Mouse (Mus musculus) cerebellum, adult 9-11 months (tissue): ENCODE results near the gene Src.
"Not testable (repeated sequence)": the region's sequence is repeated elsewhere in the genome, so short reads cannot be mapped to it uniquely, and the experiment has no call there.

Experiments used
- DNase-seq: peaks from one replicate; pipeline ENCODE4 v3.0.0; 2022

The Src gene

DNA sequence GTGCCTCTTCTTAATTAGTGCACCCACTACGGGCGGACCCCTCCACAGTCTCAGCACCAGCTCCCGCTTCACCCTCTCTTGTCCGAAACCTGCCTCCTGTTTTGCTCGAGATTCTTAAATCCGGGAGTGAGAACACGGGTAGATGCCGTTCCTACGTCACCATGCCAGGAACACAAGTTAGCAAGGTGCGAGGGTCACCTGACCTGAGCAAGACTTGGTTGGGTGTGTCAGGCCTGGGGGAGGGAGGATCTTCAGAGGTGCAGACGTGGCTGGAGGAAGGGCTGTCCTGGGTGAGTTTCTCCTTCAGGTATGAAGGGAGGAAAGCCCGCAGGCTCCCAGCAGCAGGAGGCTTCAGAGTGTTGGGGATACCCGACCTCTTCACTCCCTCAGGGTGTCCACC lies at the start of gene Src:
Gene Src, plus strand, starts transcription at position 239 of the 400 bp plus-strand sequence.
- DNase-seq: no peak

GRCm38 (mm10) chr2:157371696-157372095 lies 46.5 kb upstream of the Src start:
- no peak for DNase-seq

GRCm38 (mm10) chr2:157373681-157374080 lies 44.6 kb upstream of the Src start:
- no peak for DNase-seq

GRCm38 (mm10) chr2:157375051-157375450 lies 43.2 kb upstream of the Src start:
- no peak for DNase-seq

- DNase-seq: no peak
These were observed 42.2 kb upstream of the Src start for GRCm38 (mm10) chr2:157375794-157376757.

GRCm38 (mm10) chr2:157376995-157377394 lies 41.2 kb upstream of the Src start:
- DNase-seq: no peak

DNA sequence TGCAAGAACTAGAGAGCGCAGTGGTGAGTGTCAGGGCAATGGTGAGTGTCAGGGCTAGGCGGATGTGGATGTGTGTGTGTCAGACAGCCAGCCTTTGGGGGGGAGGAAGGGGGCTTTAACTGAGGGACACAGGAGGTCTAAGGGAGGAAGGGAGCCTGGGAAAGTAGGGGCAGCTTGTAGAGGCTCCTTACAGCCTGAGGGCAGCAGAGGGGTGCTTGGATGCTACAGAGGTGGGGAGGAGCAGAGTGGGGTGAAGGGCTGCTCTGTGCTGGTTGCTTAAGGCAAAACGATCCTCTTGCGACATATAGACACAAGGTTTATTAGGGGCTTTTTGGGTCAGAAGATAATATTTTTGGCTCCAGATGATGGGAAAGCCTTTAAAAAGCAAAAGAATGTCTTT lies 33.4 kb upstream of the Src start:
- DNase-seq: no peak

- not testable (repeated sequence) for DNase-seq
These were observed 29.2 kb upstream of the Src start for GRCm38 (mm10) chr2:157388901-157389590.

GRCm38 (mm10) chr2:157389591-157389921 lies 28.7 kb upstream of the Src start:
- DNase-seq: no peak

GRCm38 (mm10) chr2:157392331-157392730 lies 25.9 kb upstream of the Src start:
- no peak for DNase-seq

GRCm38 (mm10) chr2:157393549-157393948 lies 24.7 kb upstream of the Src start:
- no peak for DNase-seq

DNA sequence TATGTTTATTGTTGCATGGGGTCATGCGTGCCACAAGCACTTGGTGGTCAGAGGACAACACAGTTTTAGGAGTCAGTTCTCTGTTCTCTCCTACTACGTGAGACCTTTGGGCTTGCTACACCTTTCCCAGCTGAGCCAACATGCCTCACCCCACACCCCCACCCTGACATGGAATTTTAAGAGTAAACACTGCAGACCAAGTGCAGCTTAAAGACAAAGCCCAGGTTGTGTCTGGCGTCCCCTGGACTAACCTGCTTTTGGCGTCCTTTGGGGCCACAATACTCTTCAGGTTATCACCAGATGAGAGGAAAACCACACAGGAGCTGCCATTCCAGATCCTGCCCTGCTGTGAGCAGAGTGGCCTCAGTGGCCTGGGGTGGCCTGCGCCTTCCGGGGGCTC lies 23.4 kb upstream of the Src start:
- no peak for DNase-seq

DNA sequence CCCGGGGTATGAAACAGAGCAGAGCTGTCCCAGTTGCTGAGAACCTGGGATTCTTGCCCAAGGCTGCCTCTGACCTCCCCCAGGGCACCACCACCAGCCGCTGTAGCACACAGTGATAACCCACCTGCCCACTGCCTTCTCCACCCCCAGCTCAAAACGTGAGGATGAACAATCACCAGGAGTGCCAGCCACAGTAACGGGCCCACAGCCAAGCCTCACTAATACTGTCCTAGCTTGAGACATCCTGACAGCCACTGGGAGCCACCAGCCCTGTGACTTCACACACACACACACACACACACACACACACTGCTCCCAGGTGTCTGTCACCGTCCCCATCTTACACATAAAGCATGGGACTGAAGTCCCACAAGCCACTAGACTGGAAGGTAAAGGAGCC lies 22.9 kb upstream of the Src start:
- peak; percentile 16 for DNase-seq

DNA sequence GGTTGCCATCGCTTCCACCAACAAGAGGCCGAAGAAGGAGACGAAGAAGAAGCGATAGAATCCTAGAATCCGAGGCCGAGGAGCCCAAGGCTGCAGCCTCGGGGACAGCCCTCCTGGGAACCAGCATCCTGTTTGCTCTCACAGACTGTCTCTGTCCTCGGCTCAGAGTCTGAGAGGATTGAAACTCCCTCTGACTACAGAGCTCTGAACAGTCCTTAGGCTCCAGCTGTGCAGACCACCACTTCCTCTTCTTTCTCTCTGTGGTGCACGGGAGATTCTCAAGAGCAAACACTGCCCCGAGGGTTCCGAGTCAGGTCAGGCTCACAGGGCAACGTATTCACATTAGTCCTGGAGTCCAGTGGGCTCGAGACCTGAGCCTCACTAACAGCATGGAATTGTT lies 22.3 kb upstream of the Src start:
- DNase-seq: no peak

DNA sequence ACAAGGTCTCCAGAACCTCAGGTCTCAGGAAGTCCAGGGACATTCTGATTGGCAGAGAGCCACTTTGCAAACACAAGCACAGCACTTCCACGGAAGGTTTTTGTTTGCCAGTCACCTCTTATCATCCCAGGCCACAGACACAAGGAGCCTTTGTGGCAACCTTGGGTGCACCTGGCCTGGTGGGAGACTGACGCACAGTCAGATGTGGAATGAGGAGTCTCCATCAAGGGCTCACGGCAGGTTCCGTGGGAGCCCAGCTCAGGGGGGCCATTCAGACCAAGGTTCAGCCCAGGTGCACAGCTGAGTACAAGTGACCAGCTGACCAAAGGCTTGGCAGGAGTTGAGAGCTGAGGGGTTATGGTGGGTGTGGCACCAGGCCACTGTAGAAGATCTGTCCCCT lies 20.9 kb upstream of the Src start:
- DNase-seq: no peak

GRCm38 (mm10) chr2:157398539-157398938 lies 19.7 kb upstream of the Src start:
- no peak for DNase-seq

- no peak for DNase-seq
These were observed 18.4 kb upstream of the Src start for GRCm38 (mm10) chr2:157399797-157400196.

DNA sequence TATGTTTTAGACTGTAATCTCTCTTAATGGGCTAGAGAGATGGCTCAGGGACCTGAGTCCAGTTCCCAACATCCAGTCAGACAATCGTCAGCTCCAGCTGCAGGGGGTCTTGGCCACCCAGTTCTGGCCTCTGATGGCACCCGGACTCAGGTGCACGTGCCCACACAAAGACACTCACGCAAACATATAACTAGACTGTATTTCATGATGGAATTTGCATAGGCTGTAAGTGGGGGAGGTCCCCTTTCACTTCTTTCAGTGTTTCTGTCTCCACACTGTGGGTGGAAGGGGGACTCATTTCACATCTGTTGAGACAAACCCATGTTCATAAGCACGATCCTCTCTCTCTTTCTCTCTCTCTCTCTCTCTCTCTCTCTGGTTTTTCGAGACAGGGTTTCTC lies 17.8 kb upstream of the Src start:
- DNase-seq: no peak

- DNase-seq: no peak
These were observed 17.0 kb upstream of the Src start for GRCm38 (mm10) chr2:157401261-157401660.

- DNase-seq: no peak
These were observed 10.6 kb upstream of the Src start for GRCm38 (mm10) chr2:157407596-157407995.

- DNase-seq: no peak
These were observed 8.3 kb upstream of the Src start for GRCm38 (mm10) chr2:157409793-157410533.

- DNase-seq: no peak
These were observed 7.0 kb upstream of the Src start for GRCm38 (mm10) chr2:157411151-157411693.

DNA sequence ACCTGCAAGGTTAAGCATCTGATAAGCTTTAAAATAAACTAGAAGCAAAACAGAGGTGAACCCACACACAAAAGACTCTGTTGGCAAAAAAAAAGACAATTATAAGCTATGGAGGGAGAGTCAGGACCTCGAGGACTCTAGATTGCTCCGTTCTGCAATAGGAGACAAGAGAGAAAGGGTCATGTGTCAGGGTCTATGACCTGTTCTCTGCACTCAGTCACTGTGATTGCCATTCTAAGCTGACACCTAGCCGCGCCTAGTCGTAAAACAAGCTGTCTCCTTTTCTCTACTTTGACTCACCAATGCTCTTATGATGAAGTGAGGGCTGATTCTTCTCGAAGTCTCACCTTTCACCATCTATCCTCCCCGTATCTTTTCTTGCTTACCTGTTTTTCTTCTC lies 5.7 kb upstream of the Src start:
- DNase-seq: no peak
